Mouse (Mus musculus): ENCODE results near the gene Dchs1. TPM values are rescaled to one million over a fixed set of nuclear protein-coding genes. Genes with fewer than 3 reads are reported as not detected.
"Not testable (repeated sequence)": the region's sequence is repeated elsewhere in the genome, so short reads cannot be mapped to it uniquely, and the experiment has no call there.

Dchs1 gene
- total RNA-seq, 2 experiments from 2014 or later, result 7.5 to 8.0 TPM

GRCm38 (mm10) chr7:105783861-105784260 is 3.6 kb downstream of the Dchs1 start:
- DNase-seq, result no peak

GRCm38 (mm10) chr7:105778553-105779265 is 8.7 kb downstream of the Dchs1 start:
- DNase-seq, result peak; percentile 27 to 35

- DNase-seq, result peak; percentile 31 to 60
Observed at GRCm38 (mm10) chr7:105777797-105778552, 9.5 kb downstream of the Dchs1 start.

GRCm38 (mm10) chr7:105777316-105777715 is 10.1 kb downstream of the Dchs1 start:
- DNase-seq, result no peak

- DNase-seq, result no peak
Observed at GRCm38 (mm10) chr7:105776026-105776425, 11.4 kb downstream of the Dchs1 start.

- DNase-seq, result no peak
Observed at GRCm38 (mm10) chr7:105774661-105775060, 12.8 kb downstream of the Dchs1 start.

GRCm38 (mm10) chr7:105773041-105773440 is 14.4 kb downstream of the Dchs1 start:
- no peak for DNase-seq

- DNase-seq, result no peak
Observed at GRCm38 (mm10) chr7:105772331-105772730, 15.1 kb downstream of the Dchs1 start.

GRCm38 (mm10) chr7:105769959-105770358 is 17.5 kb downstream of the Dchs1 start:
- peak in 1 of 2 experiments; percentile 22 for DNase-seq

GRCm38 (mm10) chr7:105767729-105768165 is 19.7 kb downstream of the Dchs1 start:
- DNase-seq, result peak; percentile 27 to 41

GRCm38 (mm10) chr7:105764331-105764730 is 23.1 kb downstream of the Dchs1 start:
- DNase-seq, result no peak

- no peak for DNase-seq
Observed at GRCm38 (mm10) chr7:105762517-105763270, 24.8 kb downstream of the Dchs1 start.

GRCm38 (mm10) chr7:105761813-105762484 is 25.5 kb downstream of the Dchs1 start:
- DNase-seq, result peak; percentile 17 to 30

GRCm38 (mm10) chr7:105753281-105753680 is 34.2 kb downstream of the Dchs1 start:
- DNase-seq, result no peak

GRCm38 (mm10) chr7:105752716-105753115 is 34.7 kb downstream of the Dchs1 start:
- DNase-seq, result peak in 1 of 2 experiments; percentile 15

- peak; percentile 90 to 92 for DNase-seq
Observed at GRCm38 (mm10) chr7:105751491-105752433, 35.7 kb downstream of the Dchs1 start, which contains the start of gene Tpp1. TSS of gene Tpp1 (minus strand) at chr7:105752235.

- DNase-seq, result no peak
Observed at GRCm38 (mm10) chr7:105747776-105748175, 39.7 kb downstream of the Dchs1 start.

GRCm38 (mm10) chr7:105743926-105744590 is 43.4 kb downstream of the Dchs1 start, which contains the start of gene Taf10:
TSS of gene Taf10 (minus strand) at chr7:105744361.
- peak; percentile 92 for DNase-seq

- not testable (repeated sequence) for DNase-seq
Observed at GRCm38 (mm10) chr7:105743246-105743925, 44.1 kb downstream of the Dchs1 start.

All from adrenal gland, postnatal 36 days (tissue).